Mouse (Mus musculus) hindbrain, embryonic 12.5 days (tissue): ENCODE data around the gene Nup210l. TPM values are rescaled to one million over a fixed set of nuclear protein-coding genes. Genes with fewer than 3 reads are reported as not detected.

ENCODE experiments used
- ATAC-seq: fragments of 200-750 bp; cut with Nextera tagmentation; 2 replicates; pipeline ENCODE4 v1.8.0; 2017; ENCODE audit warnings: moderate TSS enrichment; ENCODE audit not compliant: low FRiP score
- H3K27ac ChIP-seq: fragments of 300-500 bp; sonication (generic); 2 replicates; pipeline ENCODE4 v1.5.1; 2016; ENCODE audit warnings: mild to moderate bottlenecking
- H3K27me3 ChIP-seq: fragments of 300-500 bp; sonication (generic); 2 replicates; pipeline ENCODE4 v1.6.1; 2016; ENCODE audit warnings: mild to moderate bottlenecking
- H3K36me3 ChIP-seq: fragments of 300-500 bp; sonication (generic); 2 replicates; pipeline ENCODE4 v1.6.1; 2016; ENCODE audit warnings: mild to moderate bottlenecking
- H3K4me1 ChIP-seq: fragments of 300-500 bp; sonication (generic); 2 replicates; pipeline ENCODE4 v1.6.1; 2016
- H3K4me2 ChIP-seq: fragments of 300-500 bp; sonication (generic); replicated peaks from 2 replicates; pipeline ENCODE4 v1.6.1; 2016; ENCODE audit warnings: mild to moderate bottlenecking
- H3K4me3 ChIP-seq: fragments of 300-500 bp; sonication (generic); 2 replicates; pipeline ENCODE4 v1.5.1; 2016; ENCODE audit warnings: mild to moderate bottlenecking
- H3K9ac ChIP-seq: fragments of 300-500 bp; sonication (generic); 2 replicates; pipeline ENCODE4 v1.6.1; 2016; ENCODE audit warnings: mild to moderate bottlenecking, moderate library complexity
- H3K9me3 ChIP-seq: fragments of 300-500 bp; sonication (generic); replicated peaks from 2 replicates; pipeline ENCODE4 v1.6.1; 2016; ENCODE audit warnings: mild to moderate bottlenecking
- WGBS: fragments of 180-500 bp; shearing (Covaris S2); methylation state at CpG from one replicate; pipeline ENCODE4 v1.1.7; 2016; 5-methylcytosine and 5-hydroxymethylcytosine counted together
- polyA plus RNA-seq: library from polyadenylated mRNA; unstranded; fragments of >200 nt; fragmentation: Nextera tagmentation; extraction: Ambion mirVana; gene quantifications from 2 replicates; pipeline ENCODE4 v1.2.1, GENCODE M21; 2016

The Nup210l gene
- polyA plus RNA-seq, 1 experiment from 2014 or later, result 0.75 TPM

- Histone ChIP-seq H3K4me3 (no peak overlapping the region), H3K4me1 (peaks cover 32% of the 10 kb centered on the region), H3K9ac (no peak overlapping the region), H3K9me3 (no peaks in the 10 kb centered on the region), H3K27ac (no peak overlapping the region), H3K27me3 (no peaks in the 10 kb centered on the region), H3K36me3 (peaks cover 16% of the 10 kb centered on the region), H3K4me2 (no peak overlapping the region)
- WGBS, result 48% methylated on average over 1 of the region's 1 CpGs
- ATAC-seq, result no peak
These were observed 112.0 kb downstream of the Nup210l start for GRCm38 (mm10) chr3:90215825-90216380.

GRCm38 (mm10) chr3:90220088-90220487, 116.2 kb downstream of the Nup210l start:
- 13% methylated on average over 6 of the region's 6 CpGs for WGBS
- H3K27me3 ChIP-seq, result no peaks in the 10 kb centered on the region
- H3K4me1 ChIP-seq, result peaks cover 18% of the 10 kb centered on the region; the same call in 1 of the 2 replicates
- no peaks in the 10 kb centered on the region for H3K9me3 ChIP-seq
- peak overlapping the region; percentile 64; the same call in 1 of the 2 replicates for H3K9ac ChIP-seq
- H3K27ac ChIP-seq, result peak overlapping the region; percentile 70
- peaks cover 5% of the 10 kb centered on the region for H3K36me3 ChIP-seq
- peak; percentile 48; the same call in 1 of the 2 replicates for ATAC-seq
- peak overlapping the region; percentile 42 for H3K4me3 ChIP-seq
- H3K4me2 ChIP-seq, result peak overlapping the region; percentile 77

- H3K4me1 ChIP-seq, result peaks cover 18% of the 10 kb centered on the region; the same call in 1 of the 2 replicates
- WGBS, result 2% methylated on average over 18 of the region's 20 CpGs
- ATAC-seq, result peak; percentile 64
- peak overlapping the region; percentile 64 for H3K9ac ChIP-seq
- peak overlapping the region; percentile 77 for H3K4me2 ChIP-seq
- peak overlapping the region; percentile 42 for H3K4me3 ChIP-seq
- peaks cover 8% of the 10 kb centered on the region for H3K36me3 ChIP-seq
- H3K27ac ChIP-seq, result peak overlapping the region; percentile 70
- H3K9me3 ChIP-seq, result no peaks in the 10 kb centered on the region
- H3K27me3 ChIP-seq, result no peaks in the 10 kb centered on the region
These were observed 116.6 kb downstream of the Nup210l start for GRCm38 (mm10) chr3:90220531-90220951.

GRCm38 (mm10) chr3:90221123-90221522, 117.2 kb downstream of the Nup210l start:
- H3K9me3 ChIP-seq, result no peaks in the 10 kb centered on the region
- H3K27me3 ChIP-seq, result no peaks in the 10 kb centered on the region
- H3K9ac ChIP-seq, result peak overlapping the region; percentile 64
- H3K4me2 ChIP-seq, result peak overlapping the region; percentile 77
- peaks cover 11% of the 10 kb centered on the region for H3K36me3 ChIP-seq
- peak overlapping the region; percentile 42 for H3K4me3 ChIP-seq
- no peak overlapping the region for H3K27ac ChIP-seq
- peaks cover 18% of the 10 kb centered on the region; the same call in 1 of the 2 replicates for H3K4me1 ChIP-seq
- WGBS, result 27% methylated on average over 5 of the region's 5 CpGs
- no peak for ATAC-seq

- Histone ChIP-seq H3K9ac (no peak overlapping the region), H3K27me3 (no peaks in the 10 kb centered on the region), H3K27ac (no peak overlapping the region), H3K4me1 (peaks cover 18% of the 10 kb centered on the region; the same call in 1 of the 2 replicates), H3K9me3 (no peaks in the 10 kb centered on the region), H3K4me3 (no peak overlapping the region), H3K4me2 (no peak overlapping the region), H3K36me3 (peaks cover 11% of the 10 kb centered on the region)
- 87% methylated on average over 4 of the region's 4 CpGs for WGBS
- no peak for ATAC-seq
These were observed 118.5 kb downstream of the Nup210l start for GRCm38 (mm10) chr3:90222455-90222854.

GRCm38 (mm10) chr3:90222941-90223340, 119.0 kb downstream of the Nup210l start:
- H3K9ac ChIP-seq, result no peak overlapping the region
- ATAC-seq, result no peak
- H3K36me3 ChIP-seq, result peaks cover 11% of the 10 kb centered on the region
- H3K4me1 ChIP-seq, result peaks cover 18% of the 10 kb centered on the region; the same call in 1 of the 2 replicates
- no peak overlapping the region for H3K4me3 ChIP-seq
- no peaks in the 10 kb centered on the region for H3K9me3 ChIP-seq
- no peaks in the 10 kb centered on the region for H3K27me3 ChIP-seq
- no peak overlapping the region for H3K27ac ChIP-seq
- WGBS, result 85% methylated on average over 3 of the region's 3 CpGs
- no peak overlapping the region for H3K4me2 ChIP-seq

GRCm38 (mm10) chr3:90224331-90224730, 120.4 kb downstream of the Nup210l start:
- 78% methylated on average over 10 of the region's 10 CpGs for WGBS
- no peak overlapping the region for H3K9ac ChIP-seq

GRCm38 (mm10) chr3:90231075-90231474, 127.1 kb downstream of the Nup210l start:
- Histone ChIP-seq H3K27me3 (no peaks in the 10 kb centered on the region), H3K27ac (peak overlapping the region; percentile 82; the same call in 1 of the 2 replicates), H3K4me1 (peaks cover 7% of the 10 kb centered on the region), H3K36me3 (peaks cover 20% of the 10 kb centered on the region), H3K9ac (peak overlapping the region; percentile 39; the same call in 1 of the 2 replicates), H3K4me2 (peak overlapping the region; percentile 83), H3K9me3 (no peaks in the 10 kb centered on the region), H3K4me3 (peak overlapping the region; percentile 71)
- no peak for ATAC-seq
- WGBS, result 15% methylated on average over 8 of the region's 8 CpGs

More at GRCm38 (mm10) chr3:90224331-90224730, 120.4 kb downstream of the Nup210l start:
- H3K4me2 ChIP-seq, result no peak overlapping the region
- H3K9me3 ChIP-seq, result no peaks in the 10 kb centered on the region
- peaks cover 11% of the 10 kb centered on the region for H3K36me3 ChIP-seq
- H3K4me3 ChIP-seq, result no peak overlapping the region
- ATAC-seq, result no peak
- H3K27ac ChIP-seq, result no peak overlapping the region
- H3K27me3 ChIP-seq, result no peaks in the 10 kb centered on the region
- H3K4me1 ChIP-seq, result peaks cover 18% of the 10 kb centered on the region; the same call in 1 of the 2 replicates

GRCm38 (mm10) chr3:90231507-90232333, 127.8 kb downstream of the Nup210l start, which contains the start of gene Jtb:
TSS of gene Jtb (plus strand) at chr3:90231597.
- Histone ChIP-seq H3K36me3 (peaks cover 24% of the 10 kb centered on the region), H3K9ac (peak within 1 kb of the TSS; percentile 63), H3K27ac (peak within 1 kb of the TSS; percentile 82), H3K4me2 (peak within 1 kb of the TSS; percentile 83), H3K4me3 (peak within 1 kb of the TSS; percentile 71), H3K9me3 (no peaks in the 10 kb centered on the region), H3K4me1 (peaks cover 7% of the 10 kb centered on the region), H3K27me3 (no peaks in the 10 kb centered on the region)
- ATAC-seq, result peak; percentile 98
- WGBS, result under 1% methylated on average over 61 of the region's 61 CpGs

GRCm38 (mm10) chr3:90241251-90241650, 137.3 kb downstream of the Nup210l start:
- peaks cover 3% of the 10 kb centered on the region; the same call in 1 of the 2 replicates for H3K36me3 ChIP-seq
- 98% methylated on average over 2 of the region's 2 CpGs for WGBS
- H3K9me3 ChIP-seq, result no peaks in the 10 kb centered on the region
- no peak overlapping the region for H3K9ac ChIP-seq
- H3K27ac ChIP-seq, result no peak overlapping the region
- H3K4me3 ChIP-seq, result no peak overlapping the region
- H3K27me3 ChIP-seq, result no peaks in the 10 kb centered on the region
- H3K4me1 ChIP-seq, result peaks cover 13% of the 10 kb centered on the region
- no peak for ATAC-seq
- H3K4me2 ChIP-seq, result no peak overlapping the region

GRCm38 (mm10) chr3:90241669-90242358, 137.9 kb downstream of the Nup210l start:
- Histone ChIP-seq H3K4me3 (no peak overlapping the region), H3K4me1 (peaks cover 13% of the 10 kb centered on the region), H3K27ac (no peak overlapping the region), H3K9ac (no peak overlapping the region), H3K4me2 (peak overlapping the region; percentile 53; the same call in 1 of the 2 replicates), H3K36me3 (no peaks in the 10 kb centered on the region), H3K9me3 (no peaks in the 10 kb centered on the region), H3K27me3 (no peaks in the 10 kb centered on the region)
- 86% methylated on average over 10 of the region's 10 CpGs for WGBS
- ATAC-seq, result no peak
